Comparison of ENCODE assay signal across 25 mouse cellular contexts in the genomic region with DNA sequence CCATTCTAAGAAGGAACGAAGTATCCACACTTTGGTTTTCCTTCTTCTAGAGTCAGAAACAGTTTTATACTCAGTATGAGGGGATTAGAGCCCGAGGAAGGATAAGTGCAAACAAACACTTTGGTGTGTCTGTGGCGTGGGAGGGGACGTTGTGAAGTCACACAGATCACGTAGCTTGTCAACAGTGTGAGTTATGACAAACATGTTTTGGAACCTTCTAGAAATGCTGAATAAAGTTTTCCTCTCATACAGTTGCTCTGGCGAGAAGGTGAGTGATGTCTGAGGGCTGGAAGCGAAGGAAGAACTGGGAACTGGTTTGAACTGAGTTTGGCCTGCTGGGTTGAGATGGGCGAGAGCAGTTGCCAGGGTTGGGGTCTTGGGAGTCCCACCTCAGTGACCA. TPM values are rescaled to one million over a fixed set of nuclear protein-coding genes. Genes with fewer than 3 reads are reported as not detected.
DNase-seq lines count a peak whose midpoint lies in the region; ATAC-seq and TF ChIP-seq lines count a peak whose summit lies in the region.
"Had no signal": no experiment of that assay in that cellular context is flagged by ENCODE, and none has a peak within 500 bp of the region (broad histone marks: within the 10 kb centered on the region; RNA-seq: fewer than 3 reads in every experiment).

No protein-coding gene starts in this region.

- H3K27me3 ChIP-seq in midbrain, postnatal 0 days (ENCODE audit: insufficient read depth, low read length) = no peaks in the 10 kb centered on the region
- H3K27me3 ChIP-seq: CH12.LX, Patski had no signal

- 86% methylated on average over 8 of the region's 8 CpGs for WGBS in midbrain, postnatal 0 days

- no peak overlapping the region for H3K4me3 ChIP-seq in midbrain, postnatal 0 days (ENCODE audit: low read depth, low read length)

- H3K9ac ChIP-seq in midbrain, postnatal 0 days (replicated peaks; ENCODE audit: low read length, poor library complexity, severe bottlenecking) = no peak overlapping the region

- peak; percentile 64 for DNase-seq in CD4-positive, CD25-positive, alpha-beta regulatory T cell, adult 2 months (ENCODE audit: low read depth, low spot score)
- peak; percentile 50 for DNase-seq in CD4-positive helper T cell, adult 2 months (ENCODE audit: low read depth, low spot score)
- peak; percentile 69 for DNase-seq in induced T-regulatory cell, adult 2 months (ENCODE audit: low read depth)
- DNase-seq in thymus, postnatal 10 days (ENCODE audit: low spot score in 2 of 2) = no peak
- DNase-seq in midbrain, postnatal 0 days (ENCODE audit: low spot score) = no peak
- DNase-seq: adrenal gland, adult 2 months; adrenal gland, adult 8-10 months; adrenal gland, postnatal 10 days; adrenal gland, postnatal 14 days; adrenal gland, postnatal 25 days; adrenal gland, postnatal 36 days; B cell, adult 2 months; cerebellum, adult 11 months; cerebellum, adult 11-12 months; cerebellum, adult 18-20 months; cerebellum, adult 2 months; cerebellum, adult 8-10 months; cerebellum, adult 9-10 months had no signal

- no peak overlapping the region for H3K4me2 ChIP-seq in midbrain, postnatal 0 days (ENCODE audit: low read depth, low read length, poor library complexity, severe bottlenecking)

- H3K4me1 ChIP-seq in midbrain, postnatal 0 days (ENCODE audit: insufficient read depth, low read length) = no peaks in the 10 kb centered on the region

- H3K9me3 ChIP-seq in midbrain, postnatal 0 days (ENCODE audit: low read length) = no peaks in the 10 kb centered on the region
- H3K9me3 ChIP-seq: G1E had no signal

- ATAC-seq in CD4-positive, CD25-positive, alpha-beta regulatory T cell, adult 4 months = no peak
- ATAC-seq in midbrain, postnatal 0 days (ENCODE audit: low FRiP score) = no peak
- ATAC-seq: activated CD4-positive, CD25-positive, alpha-beta regulatory T cell, adult 4 months; Patski had no signal

- no peak for TF ChIP-seq CTCF in midbrain, postnatal 0 days (IDR thresholded peaks at IDR 0.05)

- H3K27ac ChIP-seq in midbrain, postnatal 0 days (ENCODE audit: low read depth, low read length) = no peak overlapping the region

- no peaks in the 10 kb centered on the region for H3K36me3 ChIP-seq in midbrain, postnatal 0 days (ENCODE audit: insufficient read depth, low read length)
- H3K36me3 ChIP-seq: G1E had no signal

RNA-seq across cellular contexts. Expression of a gene that starts 4.5 kb away (rescaled TPM):
- 100 to 1,000 TPM; 294 to 385 TPM for polyA plus RNA-seq in CD4-positive, CD25-positive, alpha-beta regulatory T cell, adult 4 months (2017; shearing (Covaris generic))
- total RNA-seq in midbrain, postnatal 0 days (2014; rRNA removed) = 36.0 and 38.8 TPM in 2 replicates
- polyA plus RNA-seq in midbrain, postnatal 0 days (2015; fragmentation: Nextera tagmentation; extraction: Ambion mirVana) = 36.6 and 43.6 TPM in 2 replicates
- total RNA-seq: MEL had no signal
- polyA plus RNA-seq: C2C12, G1E, Patski had no signal

Comparison
In these comparisons a context has a peak if more than half of its experiments do, and no peak if none do; other contexts are left out.
1. DNase-seq: peak in CD4-positive, CD25-positive, alpha-beta regulatory T cell, adult 2 months (single experiment), CD4-positive helper T cell, adult 2 months (single experiment) and induced T-regulatory cell, adult 2 months (single experiment); none in thymus, postnatal 10 days (0 of 2) and midbrain, postnatal 0 days (single experiment).